In genomic region chr5:142701651-142702510, GRCm38 (mm10) we compare ENCODE assay signal across 8 mouse cellular contexts. TPM values are rescaled to one million over a fixed set of nuclear protein-coding genes. Genes with fewer than 3 reads are reported as not detected.
A peak's percentile ranks its signal among the peaks of the same experiment; 100 is the strongest.
DNase-seq lines count a peak whose midpoint lies in the region; ATAC-seq and TF ChIP-seq lines count a peak whose summit lies in the region.

No protein-coding gene starts in this region.

- WGBS in heart, embryonic 10.5 days = under 1% methylated on average over 70 of the region's 72 CpGs
- WGBS in heart, embryonic 16.5 days = under 1% methylated on average over 60 of the region's 72 CpGs
- 1% methylated on average over 70 of the region's 72 CpGs for WGBS in liver, embryonic 13.5 days (ENCODE audit: insufficient replicate concordance)
- WGBS in neural tube, embryonic 14.5 days = under 1% methylated on average over 41 of the region's 72 CpGs

- ATAC-seq in heart, embryonic 16.5 days (replicated peaks; ENCODE audit: extremely low read depth, insufficient read depth, low FRiP score) = peak; percentile 63
- peak; percentile 68 for ATAC-seq in liver, embryonic 13.5 days (ENCODE audit: low read depth)
- peak; percentile 88 for ATAC-seq in neural tube, embryonic 14.5 days (ENCODE audit: low read depth)

- H3K4me3 ChIP-seq in heart, embryonic 10.5 days = peak overlapping the region; percentile 74
- peak overlapping the region; percentile 78 for H3K4me3 ChIP-seq in cortical plate, adult 2 months (ENCODE audit: insufficient read depth, low read length)
- H3K4me3 ChIP-seq in heart, embryonic 16.5 days (ENCODE audit: low read length) = peak overlapping the region; percentile 59
- H3K4me3 ChIP-seq in liver, embryonic 13.5 days (replicated peaks) = peak overlapping the region; percentile 53
- peak overlapping the region; percentile 81 for H3K4me3 ChIP-seq in neural tube, embryonic 14.5 days (ENCODE audit: low read depth, low read length)

- DNase-seq in heart, embryonic 10.5 days (ENCODE audit: low spot score) = peak; percentile 87
- DNase-seq in heart, adult 18-20 months = no peak
- DNase-seq in R1 (ENCODE audit: low read depth, low spot score) = peak; percentile 95
- DNase-seq in liver, embryonic 13.5 days = no peak
- DNase-seq in urinary bladder, postnatal 4 days (ENCODE audit: low spot score in 2 of 2) = no peak

- no peak for TF ChIP-seq CTCF in cortical plate, adult 2 months (IDR thresholded peaks at IDR 0.05; ENCODE audit: extremely low read depth, insufficient read depth, low read length)

- peak overlapping the region; percentile 80 for H3K27ac ChIP-seq in heart, embryonic 10.5 days
- no peak overlapping the region for H3K27ac ChIP-seq in cortical plate, adult 2 months (ENCODE audit: insufficient read depth, low read length)
- H3K27ac ChIP-seq in heart, embryonic 16.5 days (ENCODE audit: low read length) = no peak overlapping the region
- no peak overlapping the region for H3K27ac ChIP-seq in liver, embryonic 13.5 days
- peak overlapping the region; percentile 22; the same call in 1 of the 2 replicates for H3K27ac ChIP-seq in neural tube, embryonic 14.5 days (ENCODE audit: low read depth, low read length)

- no peaks in the 10 kb centered on the region for H3K9me3 ChIP-seq in heart, embryonic 10.5 days
- no peaks in the 10 kb centered on the region for H3K9me3 ChIP-seq in heart, embryonic 16.5 days (replicated peaks; ENCODE audit: control insufficient read depth, low read length)
- no peaks in the 10 kb centered on the region for H3K9me3 ChIP-seq in liver, embryonic 13.5 days (replicated peaks)
- H3K9me3 ChIP-seq in neural tube, embryonic 14.5 days (ENCODE audit: control insufficient read depth, low read length) = no peaks in the 10 kb centered on the region

- TF ChIP-seq POLR2A in cortical plate, adult 2 months (IDR thresholded peaks at IDR 0.05; ENCODE audit: extremely low read depth, insufficient read depth, low read length) = no peak

- peaks cover 20% of the 10 kb centered on the region for H3K4me1 ChIP-seq in heart, embryonic 10.5 days
- H3K4me1 ChIP-seq in cortical plate, adult 2 months (ENCODE audit: control insufficient read depth, insufficient read depth, low read length) = peaks cover 3% of the 10 kb centered on the region
- H3K4me1 ChIP-seq in heart, embryonic 16.5 days (ENCODE audit: control insufficient read depth, insufficient read depth, low read length) = peaks cover 6% of the 10 kb centered on the region
- H3K4me1 ChIP-seq in liver, embryonic 13.5 days (replicated peaks) = peaks cover 14% of the 10 kb centered on the region
- H3K4me1 ChIP-seq in neural tube, embryonic 14.5 days (ENCODE audit: control insufficient read depth, insufficient read depth, low read length) = peaks cover 15% of the 10 kb centered on the region

- H3K36me3 ChIP-seq in heart, embryonic 10.5 days = no peaks in the 10 kb centered on the region
- H3K36me3 ChIP-seq in heart, embryonic 16.5 days (ENCODE audit: control insufficient read depth, insufficient read depth) = no peaks in the 10 kb centered on the region
- H3K36me3 ChIP-seq in liver, embryonic 13.5 days = no peaks in the 10 kb centered on the region
- H3K36me3 ChIP-seq in neural tube, embryonic 14.5 days (ENCODE audit: control insufficient read depth, insufficient read depth, low read length) = no peaks in the 10 kb centered on the region

- peaks cover 64% of the 10 kb centered on the region for H3K27me3 ChIP-seq in heart, embryonic 10.5 days (ENCODE audit: insufficient read depth, poor library complexity, severe bottlenecking)
- H3K27me3 ChIP-seq in heart, embryonic 16.5 days (ENCODE audit: control insufficient read depth, insufficient read depth, low read length) = peaks cover 40% of the 10 kb centered on the region
- peaks cover 66% of the 10 kb centered on the region for H3K27me3 ChIP-seq in liver, embryonic 13.5 days
- H3K27me3 ChIP-seq in neural tube, embryonic 14.5 days (ENCODE audit: control insufficient read depth, insufficient read depth, low read length) = no peaks in the 10 kb centered on the region

- peak overlapping the region; percentile 91 for H3K4me2 ChIP-seq in heart, embryonic 16.5 days (ENCODE audit: low read depth, low read length)
- peak overlapping the region; percentile 74 for H3K4me2 ChIP-seq in liver, embryonic 13.5 days
- H3K4me2 ChIP-seq in neural tube, embryonic 14.5 days (ENCODE audit: low read depth, low read length) = peak overlapping the region; percentile 75

- peak overlapping the region; percentile 53 for H3K9ac ChIP-seq in heart, embryonic 16.5 days (ENCODE audit: low read length)
- H3K9ac ChIP-seq in liver, embryonic 13.5 days = peak overlapping the region; percentile 33
- H3K9ac ChIP-seq in neural tube, embryonic 14.5 days (replicated peaks; ENCODE audit: low read depth, low read length) = peak overlapping the region; percentile 89

RNA-seq across cellular contexts. Expression of gene Slc29a4, which starts 9.6 kb away (rescaled TPM):
- 2.6 and 4.6 TPM in 2 replicates for polyA plus RNA-seq in heart, embryonic 10.5 days (2016; fragmentation: Nextera tagmentation; extraction: Ambion mirVana)
- total RNA-seq in heart, adult 18-20 months (2021) = under 1 TPM; 0.17 to 0.21 TPM
- polyA plus RNA-seq in cortical plate, adult 2 months (2012; rRNA removed) = 7.9 and 12.4 TPM in 2 replicates
- polyA plus RNA-seq in heart, embryonic 16.5 days (2015; fragmentation: Nextera tagmentation; extraction: Ambion mirVana) = 1.1 and 1.4 TPM in 2 replicates
- 0.21 and 0.36 TPM in 2 replicates for polyA plus RNA-seq in liver, embryonic 13.5 days (2015; fragmentation: Nextera tagmentation; extraction: Ambion mirVana)
- polyA plus RNA-seq in neural tube, embryonic 14.5 days (2014; fragmentation: Nextera tagmentation; extraction: Ambion mirVana) = 71.4 and 81.0 TPM in 2 replicates

Comparison
In these comparisons a context has a peak if more than half of its experiments do, and no peak if none do; other contexts are left out.
1. DNase-seq: peak in heart, embryonic 10.5 days (single experiment) and R1 (single experiment); none in heart, adult 18-20 months (0 of 2), liver, embryonic 13.5 days (single experiment) and urinary bladder, postnatal 4 days (0 of 2).
2. H3K27ac ChIP-seq: peak in heart, embryonic 10.5 days (single experiment) and neural tube, embryonic 14.5 days (single experiment); none in cortical plate, adult 2 months (single experiment), heart, embryonic 16.5 days (single experiment) and liver, embryonic 13.5 days (single experiment).
3. H3K9ac ChIP-seq: peak in every context shown above with its lines; median percentile 89 in neural tube, embryonic 14.5 days; 53 in heart, embryonic 16.5 days; 33 in liver, embryonic 13.5 days.
4. Peak in every context shown above with its lines, with median percentiles within 50 percentile points of each other: H3K4me3 ChIP-seq, ATAC-seq and H3K4me2 ChIP-seq.